Mouse (Mus musculus) embryo, embryonic 10 days (tissue): ENCODE results near the gene Slc35f3.

Experiments
- DNase-seq: peaks from one replicate; pipeline ENCODE4 v3.0.0-alpha.2; 2015; ENCODE audit warnings: low spot score

Gene Slc35f3

GRCm38 (mm10) chr8:126298296-126299093 is at the start of gene Slc35f3:
Gene Slc35f3, plus strand, starts transcription at chr8:126298558.
- peak; percentile 48 for DNase-seq

GRCm38 (mm10) chr8:126250486-126250885 is 47.9 kb upstream of the Slc35f3 start:
- no peak for DNase-seq

GRCm38 (mm10) chr8:126256585-126257391 is 41.6 kb upstream of the Slc35f3 start:
- peak; percentile 18 for DNase-seq

- DNase-seq = no peak
Measured at GRCm38 (mm10) chr8:126257392-126257681, 41.0 kb upstream of the Slc35f3 start.

GRCm38 (mm10) chr8:126258175-126258781 is 40.1 kb upstream of the Slc35f3 start:
- DNase-seq = peak; percentile 84

- no peak for DNase-seq
Measured at GRCm38 (mm10) chr8:126265186-126265585, 33.2 kb upstream of the Slc35f3 start.

- peak; percentile 52 for DNase-seq
Measured at GRCm38 (mm10) chr8:126267118-126267517, 31.2 kb upstream of the Slc35f3 start.

- DNase-seq = no peak
Measured at GRCm38 (mm10) chr8:126269733-126270132, 28.6 kb upstream of the Slc35f3 start.

- DNase-seq = no peak
Measured at GRCm38 (mm10) chr8:126272445-126272844, 25.9 kb upstream of the Slc35f3 start.

- no peak for DNase-seq
Measured at GRCm38 (mm10) chr8:126273066-126273465, 25.3 kb upstream of the Slc35f3 start.

GRCm38 (mm10) chr8:126274866-126275360 is 23.4 kb upstream of the Slc35f3 start:
- no peak for DNase-seq

- DNase-seq = no peak
Measured at GRCm38 (mm10) chr8:126275886-126276285, 22.5 kb upstream of the Slc35f3 start.

GRCm38 (mm10) chr8:126291951-126292350 is 6.4 kb upstream of the Slc35f3 start:
- DNase-seq = no peak

GRCm38 (mm10) chr8:126297284-126297845 is 993 bp upstream of the Slc35f3 start:
- DNase-seq = peak; percentile 69

GRCm38 (mm10) chr8:126299333-126299732 is 975 bp downstream of the Slc35f3 start:
- peak; percentile 6 for DNase-seq

- no peak for DNase-seq
Measured at GRCm38 (mm10) chr8:126300350-126300749, 2.0 kb downstream of the Slc35f3 start.

GRCm38 (mm10) chr8:126301580-126301979 is 3.2 kb downstream of the Slc35f3 start:
- no peak for DNase-seq

GRCm38 (mm10) chr8:126307164-126307563 is 8.8 kb downstream of the Slc35f3 start:
- DNase-seq = no peak

- DNase-seq = no peak
Measured at GRCm38 (mm10) chr8:126309015-126309414, 10.7 kb downstream of the Slc35f3 start.

- no peak for DNase-seq
Measured at GRCm38 (mm10) chr8:126324931-126325330, 26.6 kb downstream of the Slc35f3 start.

GRCm38 (mm10) chr8:126326136-126326535 is 27.8 kb downstream of the Slc35f3 start:
- no peak for DNase-seq

- DNase-seq = no peak
Measured at GRCm38 (mm10) chr8:126326731-126327130, 28.4 kb downstream of the Slc35f3 start.
